Mouse (Mus musculus) E14TG2a.4 (cell line): ENCODE data around the gene Nkx6-1.

Source experiments
- CTCF ChIP-seq: conservative IDR thresholded peaks from 2 replicates; pipeline ENCODE4 v1.5.1; 2014; ENCODE audit warnings: low read length
- NANOG ChIP-seq: IDR thresholded peaks from 2 replicates; pipeline ENCODE4 v1.6.1; 2014; ENCODE audit warnings: borderline replicate concordance, low read length, mixed read lengths

- no peak for TF ChIP-seq CTCF
- TF ChIP-seq NANOG = no peak
Observed at GRCm38 (mm10) chr5:101658188-101658983, 6.4 kb downstream of the Nkx6-1 start.
